Mouse (Mus musculus) forebrain, embryonic 10.5 days (tissue): ENCODE measurements around the gene Cask. TPM values are rescaled to one million over a fixed set of nuclear protein-coding genes. Genes with fewer than 3 reads are reported as not detected.

Experiments
- DNase-seq: peaks from one replicate; pipeline ENCODE4 v3.0.0-alpha.2; 2017; ENCODE audit warnings: low spot score; ENCODE audit errors: extremely low spot score
- H3K27ac ChIP-seq: fragments of 300-500 bp; sonication (generic); 2 replicates; pipeline ENCODE4 v1.5.1; 2016; ENCODE audit warnings: mild to moderate bottlenecking
- H3K27me3 ChIP-seq: fragments of 300-500 bp; sonication (generic); 2 replicates; pipeline ENCODE4 v1.6.1; 2016; ENCODE audit warnings: mild to moderate bottlenecking; ENCODE audit not compliant: poor library complexity, severe bottlenecking
- H3K36me3 ChIP-seq: fragments of 300-500 bp; sonication (generic); replicated peaks from 2 replicates; pipeline ENCODE4 v1.6.1; 2016; ENCODE audit warnings: mild to moderate bottlenecking, moderate library complexity
- H3K4me1 ChIP-seq: fragments of 300-500 bp; sonication (generic); 2 replicates; pipeline ENCODE4 v1.6.1; 2016
- H3K4me3 ChIP-seq: fragments of 300-500 bp; sonication (generic); 2 replicates; pipeline ENCODE4 v1.5.1; 2016; ENCODE audit warnings: mild to moderate bottlenecking, moderate library complexity
- H3K9me3 ChIP-seq: fragments of 300-500 bp; sonication (generic); 2 replicates; pipeline ENCODE4 v1.6.1; 2016; ENCODE audit warnings: mild to moderate bottlenecking, moderate library complexity
- WGBS: fragments of 180-500 bp; shearing (Covaris S2); methylation state at CpG from one replicate; pipeline ENCODE4 v1.1.7; 2016; 5-methylcytosine and 5-hydroxymethylcytosine counted together
- polyA plus RNA-seq: library from polyadenylated mRNA; unstranded; fragments of >200 nt; fragmentation: Nextera tagmentation; extraction: Ambion mirVana; gene quantifications from 2 replicates; pipeline ENCODE4 v1.2.1, GENCODE M21; 2016

The Cask gene
- polyA plus RNA-seq, 1 experiment from 2014 or later, result 12.3 TPM

DNA sequence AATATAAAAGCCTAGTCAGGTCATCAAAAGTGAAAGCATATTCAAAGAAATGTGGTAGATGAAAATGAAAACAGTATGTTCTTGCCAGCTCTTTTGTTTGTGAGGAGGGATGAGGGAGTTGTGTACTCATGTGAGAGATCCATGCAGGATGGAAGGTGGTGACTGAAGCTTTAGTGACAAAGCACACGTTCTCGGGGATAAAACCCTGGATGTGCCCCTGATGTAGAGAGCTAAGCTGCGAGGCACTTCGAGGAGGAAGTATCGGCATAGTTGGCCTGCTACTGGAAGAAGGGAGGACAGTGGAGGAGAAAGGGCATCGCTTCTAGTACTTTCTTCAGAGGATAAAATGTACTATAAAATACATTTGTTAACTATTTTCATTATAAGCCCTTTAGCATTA, 195.3 kb downstream of the Cask start:
- no peak for DNase-seq

DNA sequence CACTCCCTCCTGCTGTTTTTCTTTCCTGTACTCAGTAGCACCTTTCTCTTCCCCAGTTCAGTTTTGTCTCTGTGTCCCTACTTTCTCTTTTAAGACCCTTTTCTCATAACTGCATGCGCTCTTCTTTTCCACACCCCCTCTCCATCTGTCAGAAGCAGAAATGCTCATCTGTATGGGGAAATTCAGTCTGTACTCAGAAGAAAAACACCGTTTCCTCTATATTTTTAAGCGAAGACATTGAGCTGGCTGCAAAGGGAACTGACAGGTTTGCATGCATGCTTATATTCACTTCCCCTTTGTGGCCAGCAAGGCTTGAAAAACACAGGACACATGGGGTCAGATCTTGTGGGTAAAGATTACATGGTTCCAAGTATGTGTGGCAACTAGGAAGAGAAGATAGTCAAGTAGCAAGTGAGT, 196.2 kb downstream of the Cask start:
- 90% methylated on average over 3 of the region's 3 CpGs for WGBS
- H3K27me3 ChIP-seq, result peaks cover 20% of the 10 kb centered on the region
- no peak overlapping the region for H3K27ac ChIP-seq

More for the DNA sequence above, 195.3 kb downstream of the Cask start:
- Histone ChIP-seq H3K36me3 (no peaks in the 10 kb centered on the region), H3K27me3 (peaks cover 20% of the 10 kb centered on the region), H3K4me3 (no peak overlapping the region), H3K9me3 (no peaks in the 10 kb centered on the region), H3K27ac (no peak overlapping the region), H3K4me1 (no peaks in the 10 kb centered on the region)
- WGBS, result 88% methylated on average over 6 of the region's 6 CpGs

DNA sequence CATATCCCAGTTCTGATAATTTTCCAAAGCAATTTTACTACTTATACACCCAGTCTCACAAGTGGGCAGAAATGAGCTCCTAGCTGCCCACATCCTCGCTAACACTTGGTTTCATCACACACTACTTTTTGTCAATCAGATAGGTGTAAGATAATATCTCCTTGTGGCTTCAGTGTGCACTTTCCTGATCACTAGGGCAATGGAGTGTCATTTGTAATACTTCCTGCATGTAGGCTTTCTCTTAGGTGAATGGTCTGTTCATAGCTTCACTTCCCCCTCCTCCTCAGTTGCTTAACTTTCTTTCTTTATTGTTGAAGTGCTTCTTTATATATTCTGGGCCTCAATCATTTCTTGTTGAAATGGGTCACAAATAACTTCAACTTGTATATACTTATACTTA, 198.9 kb downstream of the Cask start:
- H3K4me1 ChIP-seq, result no peaks in the 10 kb centered on the region
- peaks cover 12% of the 10 kb centered on the region for H3K27me3 ChIP-seq
- H3K9me3 ChIP-seq, result no peaks in the 10 kb centered on the region
- H3K27ac ChIP-seq, result no peak overlapping the region
- H3K4me3 ChIP-seq, result no peak overlapping the region
- 94% methylated on average over 1 of the region's 1 CpGs for whole genome bisulfite sequencing
- no peak for DNase-seq
- H3K36me3 ChIP-seq, result no peaks in the 10 kb centered on the region

More for the DNA sequence above, 196.2 kb downstream of the Cask start:
- DNase-seq, result no peak
- Histone ChIP-seq H3K4me3 (no peak overlapping the region), H3K4me1 (no peaks in the 10 kb centered on the region), H3K9me3 (no peaks in the 10 kb centered on the region), H3K36me3 (no peaks in the 10 kb centered on the region)

DNA sequence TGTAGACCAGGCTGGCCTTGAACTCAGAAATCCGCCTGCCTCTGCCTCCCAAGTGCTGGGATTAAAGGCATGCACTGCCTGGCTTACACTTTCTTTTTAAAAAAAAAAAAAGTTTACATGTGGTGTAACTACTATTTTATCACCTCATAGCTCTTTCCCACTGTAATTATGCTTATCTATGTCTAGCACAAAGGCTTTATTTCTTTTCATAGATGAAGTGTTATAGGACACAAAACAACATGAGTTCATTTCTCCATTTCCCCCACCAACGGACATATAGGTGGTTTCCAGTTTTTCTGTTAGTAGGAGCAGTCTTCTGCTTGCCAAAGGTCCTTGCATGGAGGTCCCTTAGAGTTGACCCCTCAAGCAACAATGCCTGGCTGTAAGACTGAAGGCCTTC, 199.3 kb downstream of the Cask start:
- Histone ChIP-seq H3K4me3 (no peak overlapping the region), H3K27ac (no peak overlapping the region), H3K4me1 (no peaks in the 10 kb centered on the region), H3K27me3 (peaks cover 12% of the 10 kb centered on the region), H3K36me3 (no peaks in the 10 kb centered on the region), H3K9me3 (no peaks in the 10 kb centered on the region)
- WGBS, result 85% methylated on average over 2 of the region's 2 CpGs
- no peak for DNase-seq

DNA sequence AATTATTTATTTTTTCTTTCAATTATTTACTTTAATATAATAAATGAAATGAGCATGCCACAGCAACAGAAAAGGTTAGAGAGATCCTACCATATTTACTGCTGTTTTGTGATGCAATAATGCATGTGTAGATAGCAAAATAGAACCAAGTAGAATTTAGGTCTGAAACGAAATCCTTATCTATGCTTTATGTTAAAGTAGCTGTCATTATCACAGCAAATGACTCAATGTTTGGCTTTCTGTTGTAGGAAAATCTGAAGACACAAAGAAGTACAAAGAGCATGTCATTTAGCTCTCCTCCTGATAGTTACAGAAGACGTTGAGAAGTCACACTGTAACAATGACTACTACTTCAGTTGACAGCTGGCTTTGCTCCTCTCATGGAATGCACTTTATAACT, 212.3 kb downstream of the Cask start:
- no peak for DNase-seq
- H3K4me3 ChIP-seq, result no peak overlapping the region
- H3K27me3 ChIP-seq, result no peaks in the 10 kb centered on the region
- no peaks in the 10 kb centered on the region for H3K4me1 ChIP-seq
- H3K27ac ChIP-seq, result no peak overlapping the region
- WGBS, result 76% methylated on average over 2 of the region's 2 CpGs
- H3K9me3 ChIP-seq, result no peaks in the 10 kb centered on the region
- H3K36me3 ChIP-seq, result no peaks in the 10 kb centered on the region

DNA sequence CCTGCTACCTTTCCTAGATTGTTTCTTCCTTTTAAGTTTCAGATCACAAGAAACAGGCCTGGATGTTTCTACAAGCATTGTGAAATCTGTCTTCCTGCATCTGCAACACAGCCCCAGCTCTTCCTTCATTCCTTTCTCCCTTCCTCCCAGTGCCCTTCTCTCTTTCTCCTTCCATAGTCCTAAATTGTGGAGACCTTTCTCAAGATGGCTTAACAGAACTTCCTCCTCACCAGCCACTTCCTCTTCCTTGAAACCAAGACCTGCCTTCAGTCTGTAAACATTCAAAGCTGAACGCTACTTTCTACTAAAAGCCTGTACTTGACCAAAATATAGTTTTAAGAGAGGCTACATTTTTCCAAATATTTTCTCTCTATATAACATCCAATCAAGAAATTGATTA, 214.8 kb downstream of the Cask start:
- Histone ChIP-seq H3K27ac (no peak overlapping the region), H3K4me1 (no peaks in the 10 kb centered on the region), H3K9me3 (no peaks in the 10 kb centered on the region), H3K4me3 (no peak overlapping the region), H3K36me3 (no peaks in the 10 kb centered on the region), H3K27me3 (no peaks in the 10 kb centered on the region)
- no peak for DNase-seq
- WGBS, result 87% methylated on average over 1 of the region's 1 CpGs

DNA sequence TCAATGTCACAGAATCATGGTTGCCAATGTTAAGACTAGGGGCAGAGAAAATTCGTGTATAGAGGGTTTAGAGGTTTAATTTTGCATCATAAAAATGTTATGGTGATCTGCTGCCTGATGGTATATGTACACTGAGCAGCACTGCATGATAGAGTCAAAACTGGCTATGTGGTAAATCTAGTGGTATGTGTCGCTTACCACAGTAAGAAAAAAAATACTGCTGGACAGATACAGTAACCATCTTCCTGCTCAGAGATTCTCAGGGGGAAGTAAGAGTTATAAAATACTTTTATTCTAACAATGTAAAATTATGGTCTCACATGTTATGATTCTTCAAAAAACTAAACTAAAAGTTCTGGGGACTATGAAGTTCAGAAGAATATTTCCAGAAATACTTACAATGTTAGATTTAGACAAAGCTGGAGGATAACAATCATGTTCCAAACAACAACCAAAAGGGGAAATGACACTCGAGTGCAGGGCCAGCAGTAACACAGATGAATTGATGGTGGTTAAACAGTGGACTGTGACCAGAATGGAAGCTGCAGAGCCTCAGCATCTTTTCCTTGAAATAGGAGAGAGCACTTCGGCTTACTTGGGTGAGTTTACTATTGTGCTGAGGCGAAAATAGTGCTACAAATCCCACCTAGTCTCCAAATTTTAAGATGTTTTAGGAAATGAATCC, 219.4 kb downstream of the Cask start, which contains the start of gene Gpr34:
TSS of gene Gpr34 (plus strand) at position 491 of the 685 bp plus-strand sequence.
- H3K9me3 ChIP-seq, result no peaks in the 10 kb centered on the region
- WGBS, result 78% methylated on average over 5 of the region's 5 CpGs
- no peak within 1 kb of the TSS for H3K27ac ChIP-seq
- no peak within 1 kb of the TSS for H3K4me3 ChIP-seq
- H3K4me1 ChIP-seq, result no peaks in the 10 kb centered on the region
- peaks cover 9% of the 10 kb centered on the region for H3K27me3 ChIP-seq
- no peaks in the 10 kb centered on the region for H3K36me3 ChIP-seq
- no peak for DNase-seq

DNA sequence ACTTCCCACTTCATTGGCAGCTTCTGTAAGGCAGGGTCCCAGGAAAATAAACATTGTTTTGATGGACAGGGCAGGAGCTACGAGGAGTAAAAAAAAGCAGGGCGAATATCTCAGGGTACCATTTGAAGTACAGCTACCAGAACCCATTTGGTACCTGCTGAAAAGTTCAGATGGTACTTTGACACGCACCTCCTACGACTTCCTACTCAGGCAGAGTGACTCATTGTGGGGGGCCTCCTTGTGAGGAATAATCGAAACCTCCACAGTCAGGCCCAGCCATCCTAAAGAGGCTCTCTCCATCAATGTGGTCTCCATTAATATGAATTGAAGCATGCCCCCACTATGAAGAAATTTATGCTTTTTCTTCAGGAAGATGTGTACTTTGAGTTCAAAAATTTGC, 228.5 kb downstream of the Cask start:
- Histone ChIP-seq H3K36me3 (no peaks in the 10 kb centered on the region), H3K9me3 (no peaks in the 10 kb centered on the region), H3K27me3 (peaks cover 44% of the 10 kb centered on the region), H3K4me3 (no peak overlapping the region), H3K27ac (no peak overlapping the region), H3K4me1 (no peaks in the 10 kb centered on the region)
- DNase-seq, result no peak
- WGBS, result 88% methylated on average over 5 of the region's 5 CpGs

DNA sequence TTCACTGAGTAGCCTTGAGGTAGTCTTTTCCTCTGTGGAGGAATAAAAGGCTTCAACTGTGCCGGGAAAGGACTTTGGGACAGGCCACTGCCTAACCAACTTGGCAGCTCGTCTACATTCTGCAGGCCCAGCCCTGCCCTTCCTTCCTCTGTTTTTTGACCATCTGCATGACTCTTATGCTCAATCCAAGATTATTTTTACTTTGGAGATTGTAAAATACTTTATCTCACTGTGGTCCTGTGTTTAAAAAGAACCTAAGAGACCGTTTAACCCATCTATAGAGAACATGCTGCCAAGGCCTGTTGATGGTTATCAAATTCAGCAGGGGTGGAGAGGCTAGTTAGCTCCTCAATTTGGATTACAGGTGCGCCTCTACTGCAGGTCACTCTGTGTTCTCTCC, 229.7 kb downstream of the Cask start:
- WGBS, result 95% methylated on average over 4 of the region's 4 CpGs

DNA sequence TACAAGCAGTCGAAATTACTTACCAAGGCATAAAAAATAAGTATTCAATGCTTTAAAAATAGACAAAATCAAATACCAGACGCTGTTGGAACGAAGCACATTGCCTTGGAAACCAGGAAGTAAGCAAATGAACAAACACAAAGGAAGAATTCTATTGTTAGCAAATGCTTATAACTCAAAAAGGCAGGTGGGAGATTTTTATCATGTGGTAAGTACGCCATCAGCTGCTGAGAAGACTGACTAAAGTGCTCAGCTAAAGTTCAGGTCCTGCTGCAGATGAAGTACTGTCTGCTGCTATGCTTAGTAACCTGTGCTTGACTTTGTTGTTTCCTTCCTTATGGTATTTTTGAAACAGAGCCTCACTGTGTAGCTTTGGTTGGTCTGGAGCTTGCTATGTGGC, 232.7 kb downstream of the Cask start:
- Histone ChIP-seq H3K4me1 (no peaks in the 10 kb centered on the region), H3K27ac (no peak overlapping the region), H3K9me3 (no peaks in the 10 kb centered on the region), H3K36me3 (peaks cover 5% of the 10 kb centered on the region; the same call in 1 of the 2 replicates), H3K27me3 (peaks cover 47% of the 10 kb centered on the region), H3K4me3 (no peak overlapping the region)
- DNase-seq, result no peak
- WGBS, result 88% methylated on average over 4 of the region's 4 CpGs

More for the DNA sequence above, 229.7 kb downstream of the Cask start:
- Histone ChIP-seq H3K4me1 (no peaks in the 10 kb centered on the region), H3K27me3 (peaks cover 49% of the 10 kb centered on the region), H3K9me3 (no peaks in the 10 kb centered on the region), H3K4me3 (no peak overlapping the region), H3K27ac (no peak overlapping the region), H3K36me3 (no peaks in the 10 kb centered on the region)
- DNase-seq, result no peak

DNA sequence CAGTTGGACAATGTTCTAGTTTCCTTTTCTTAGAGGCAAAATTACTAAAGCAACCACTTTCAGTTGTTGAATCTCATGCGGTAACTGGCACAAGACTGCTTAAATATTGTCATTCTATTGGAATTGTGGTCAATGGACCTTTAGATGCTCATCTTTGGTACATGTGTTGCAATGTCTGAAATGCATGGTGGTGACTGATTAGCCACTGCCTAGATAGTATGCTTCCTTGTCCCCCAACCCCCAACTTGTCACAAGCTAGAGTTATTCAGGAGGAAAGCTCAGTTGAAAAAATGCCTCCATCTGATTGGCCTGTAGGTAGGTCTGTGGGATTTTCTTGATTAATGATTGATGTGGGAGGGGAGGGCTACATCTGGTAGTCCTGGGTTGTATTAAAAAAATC, 233.9 kb downstream of the Cask start:
- 91% methylated on average over 1 of the region's 1 CpGs for WGBS

DNA sequence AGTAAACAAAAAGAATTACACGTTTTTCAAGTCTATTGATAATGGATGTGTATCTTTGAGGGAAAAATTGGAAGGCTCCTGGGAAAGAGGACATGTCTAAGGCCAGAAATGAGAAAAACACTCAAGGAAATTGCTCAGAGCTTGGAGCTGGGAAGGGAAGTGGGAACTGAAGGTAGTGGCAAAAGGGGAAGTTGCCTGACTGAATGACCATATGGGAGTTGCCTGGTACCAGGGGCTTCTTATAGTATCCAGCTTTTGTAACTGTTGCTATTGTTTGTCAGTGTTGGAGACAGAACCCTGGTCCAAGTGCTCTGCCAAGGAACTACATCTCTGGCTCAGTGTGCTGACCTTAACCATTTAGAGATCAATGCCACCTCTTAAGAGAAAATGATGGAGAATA, 234.4 kb downstream of the Cask start:
- Histone ChIP-seq H3K36me3 (peaks cover 11% of the 10 kb centered on the region; the same call in 1 of the 2 replicates), H3K4me3 (no peak overlapping the region), H3K4me1 (no peaks in the 10 kb centered on the region), H3K27me3 (peaks cover 44% of the 10 kb centered on the region), H3K9me3 (no peaks in the 10 kb centered on the region), H3K27ac (no peak overlapping the region)
- no peak for DNase-seq
- 66% methylated on average over 1 of the region's 1 CpGs for WGBS

More for the DNA sequence above, 233.9 kb downstream of the Cask start:
- H3K4me3 ChIP-seq, result no peak overlapping the region
- H3K36me3 ChIP-seq, result peaks cover 11% of the 10 kb centered on the region; the same call in 1 of the 2 replicates
- no peak for DNase-seq
- no peak overlapping the region for H3K27ac ChIP-seq
- H3K27me3 ChIP-seq, result peaks cover 44% of the 10 kb centered on the region
- no peaks in the 10 kb centered on the region for H3K9me3 ChIP-seq
- no peaks in the 10 kb centered on the region for H3K4me1 ChIP-seq

DNA sequence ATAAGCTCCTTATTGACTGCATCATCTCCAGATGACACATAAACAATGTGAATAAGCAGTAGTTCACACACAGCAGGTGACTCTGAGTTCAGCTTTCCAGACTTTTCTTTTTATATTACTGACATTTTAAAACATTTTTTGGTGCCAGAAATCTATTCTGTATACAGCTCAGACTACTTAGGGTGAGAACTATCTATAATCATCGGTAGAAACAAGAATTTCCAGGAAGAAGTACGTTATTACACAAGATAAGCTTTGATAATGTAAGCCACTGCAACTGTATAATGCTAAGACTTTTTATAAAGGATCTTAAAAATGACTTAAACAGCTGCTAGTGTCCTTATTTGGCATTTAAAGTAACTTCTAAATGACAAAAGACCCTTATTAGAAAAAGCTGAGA, 239.1 kb downstream of the Cask start:
- no peaks in the 10 kb centered on the region for H3K9me3 ChIP-seq
- H3K27ac ChIP-seq, result no peak overlapping the region
- 90% methylated on average over 2 of the region's 2 CpGs for WGBS
- peaks cover 11% of the 10 kb centered on the region; the same call in 1 of the 2 replicates for H3K36me3 ChIP-seq
- H3K4me3 ChIP-seq, result no peak overlapping the region
- peaks cover 20% of the 10 kb centered on the region for H3K27me3 ChIP-seq
- H3K4me1 ChIP-seq, result no peaks in the 10 kb centered on the region
- no peak for DNase-seq
